Mouse (Mus musculus): Measurements from ENCODE around the gene Ntm. TPM values are rescaled to one million over a fixed set of nuclear protein-coding genes. Genes with fewer than 3 reads are reported as not detected.
A peak's percentile ranks its signal among the peaks of the same experiment; 100 is the strongest.

Ntm gene
- polyA plus RNA-seq, 1 experiment from 2014 or later = 14.1 TPM

- ATAC-seq (ENCODE audit: low FRiP score) (no peak), DNase-seq (ENCODE audit: low spot score, missing footprints) (peak; percentile 95)
- no peaks in the 10 kb centered on the region for H3K36me3 ChIP-seq (ENCODE audit: control insufficient read depth, insufficient read depth, low read length)
Observed at GRCm38 (mm10) chr9:29642997-29643657, 319.8 kb downstream of the Ntm start.

GRCm38 (mm10) chr9:29637335-29637734, 325.6 kb downstream of the Ntm start:
- no peak overlapping the region for H3K4me3 ChIP-seq (ENCODE audit: low read depth, low read length)
- 84% methylated on average over 8 of the region's 8 CpGs for WGBS
- no peak overlapping the region for H3K27ac ChIP-seq (ENCODE audit: low read depth, low read length)
- no peak overlapping the region for H3K9ac ChIP-seq (ENCODE audit: low read length)
- DNase-seq (ENCODE audit: low spot score, missing footprints) (no peak), ATAC-seq (ENCODE audit: low FRiP score) (no peak)
- H3K9me3 ChIP-seq (ENCODE audit: control insufficient read depth, low read length) = no peaks in the 10 kb centered on the region
- no peaks in the 10 kb centered on the region for H3K27me3 ChIP-seq (ENCODE audit: control insufficient read depth, insufficient read depth, low read length)
- no peak overlapping the region for H3K4me2 ChIP-seq
- no peaks in the 10 kb centered on the region for H3K4me1 ChIP-seq (ENCODE audit: control insufficient read depth, insufficient read depth, low read length)
- H3K36me3 ChIP-seq (ENCODE audit: control insufficient read depth, insufficient read depth, low read length) = no peaks in the 10 kb centered on the region

More at GRCm38 (mm10) chr9:29642997-29643657, 319.8 kb downstream of the Ntm start:
- Histone ChIP-seq H3K9me3 (ENCODE audit: control insufficient read depth, low read length) (no peaks in the 10 kb centered on the region), H3K27ac (ENCODE audit: low read depth, low read length) (no peak overlapping the region), H3K9ac (ENCODE audit: low read length) (no peak overlapping the region), H3K27me3 (ENCODE audit: control insufficient read depth, insufficient read depth, low read length) (no peaks in the 10 kb centered on the region), H3K4me1 (ENCODE audit: control insufficient read depth, insufficient read depth, low read length) (no peaks in the 10 kb centered on the region; the same call in 1 of the 2 replicates), H3K4me2 (no peak overlapping the region), H3K4me3 (ENCODE audit: low read depth, low read length) (no peak overlapping the region)
- WGBS = 24% methylated on average over 11 of the region's 11 CpGs

GRCm38 (mm10) chr9:29617181-29617580, 345.8 kb downstream of the Ntm start:
- WGBS = 82% methylated on average over 5 of the region's 5 CpGs
- no peak overlapping the region for H3K4me3 ChIP-seq (ENCODE audit: low read depth, low read length)
- no peak overlapping the region for H3K9ac ChIP-seq (ENCODE audit: low read length)
- no peak overlapping the region for H3K4me2 ChIP-seq
- no peaks in the 10 kb centered on the region for H3K36me3 ChIP-seq (ENCODE audit: control insufficient read depth, insufficient read depth, low read length)
- H3K4me1 ChIP-seq (ENCODE audit: control insufficient read depth, insufficient read depth, low read length) = peaks cover 3% of the 10 kb centered on the region
- no peak overlapping the region for H3K27ac ChIP-seq (ENCODE audit: low read depth, low read length)
- no peaks in the 10 kb centered on the region; the same call in 1 of the 2 replicates for H3K9me3 ChIP-seq (ENCODE audit: control insufficient read depth, low read length)
- ATAC-seq (ENCODE audit: low FRiP score) (no peak), DNase-seq (ENCODE audit: low spot score, missing footprints) (no peak)
- H3K27me3 ChIP-seq (ENCODE audit: control insufficient read depth, insufficient read depth, low read length) = no peaks in the 10 kb centered on the region

GRCm38 (mm10) chr9:29612020-29612612, 350.8 kb downstream of the Ntm start:
- Histone ChIP-seq H3K36me3 (ENCODE audit: control insufficient read depth, insufficient read depth, low read length) (no peaks in the 10 kb centered on the region), H3K4me1 (ENCODE audit: control insufficient read depth, insufficient read depth, low read length) (peaks cover 5% of the 10 kb centered on the region), H3K27ac (ENCODE audit: low read depth, low read length) (no peak overlapping the region), H3K9ac (ENCODE audit: low read length) (no peak overlapping the region), H3K9me3 (ENCODE audit: control insufficient read depth, low read length) (no peaks in the 10 kb centered on the region), H3K4me2 (no peak overlapping the region), H3K4me3 (ENCODE audit: low read depth, low read length) (no peak overlapping the region), H3K27me3 (ENCODE audit: control insufficient read depth, insufficient read depth, low read length) (no peaks in the 10 kb centered on the region)
- 23% methylated on average over 7 of the region's 7 CpGs for WGBS
- DNase-seq (ENCODE audit: low spot score, missing footprints) (peak; percentile 81), ATAC-seq (ENCODE audit: low FRiP score) (no peak)

- H3K27me3 ChIP-seq (ENCODE audit: control insufficient read depth, insufficient read depth, low read length) = no peaks in the 10 kb centered on the region
- no peaks in the 10 kb centered on the region for H3K9me3 ChIP-seq (ENCODE audit: control insufficient read depth, low read length)
- peaks cover 5% of the 10 kb centered on the region for H3K4me1 ChIP-seq (ENCODE audit: control insufficient read depth, insufficient read depth, low read length)
- 82% methylated on average over 2 of the region's 2 CpGs for WGBS
- H3K36me3 ChIP-seq (ENCODE audit: control insufficient read depth, insufficient read depth, low read length) = no peaks in the 10 kb centered on the region
- ATAC-seq (ENCODE audit: low FRiP score) (no peak), DNase-seq (ENCODE audit: low spot score, missing footprints) (no peak)
- no peak overlapping the region for H3K4me3 ChIP-seq (ENCODE audit: low read depth, low read length)
- H3K4me2 ChIP-seq = no peak overlapping the region
- no peak overlapping the region for H3K27ac ChIP-seq (ENCODE audit: low read depth, low read length)
- no peak overlapping the region for H3K9ac ChIP-seq (ENCODE audit: low read length)
Observed at GRCm38 (mm10) chr9:29610867-29611266, 352.1 kb downstream of the Ntm start.

GRCm38 (mm10) chr9:29597665-29598064, 365.3 kb downstream of the Ntm start:
- H3K9ac ChIP-seq (ENCODE audit: low read length) = no peak overlapping the region
- DNase-seq (ENCODE audit: low spot score, missing footprints) = no peak
- no peak overlapping the region for H3K27ac ChIP-seq (ENCODE audit: low read depth, low read length)
- WGBS = 71% methylated on average over 4 of the region's 4 CpGs
- H3K27me3 ChIP-seq (ENCODE audit: control insufficient read depth, insufficient read depth, low read length) = no peaks in the 10 kb centered on the region
- no peaks in the 10 kb centered on the region for H3K4me1 ChIP-seq (ENCODE audit: control insufficient read depth, insufficient read depth, low read length)
- no peaks in the 10 kb centered on the region for H3K36me3 ChIP-seq (ENCODE audit: control insufficient read depth, insufficient read depth, low read length)
- no peaks in the 10 kb centered on the region for H3K9me3 ChIP-seq (ENCODE audit: control insufficient read depth, low read length)
- ATAC-seq (ENCODE audit: low FRiP score) = no peak
- H3K4me2 ChIP-seq = no peak overlapping the region
- no peak overlapping the region for H3K4me3 ChIP-seq (ENCODE audit: low read depth, low read length)

GRCm38 (mm10) chr9:29595321-29595720, 367.6 kb downstream of the Ntm start:
- no peak overlapping the region for H3K27ac ChIP-seq (ENCODE audit: low read depth, low read length)
- H3K27me3 ChIP-seq (ENCODE audit: control insufficient read depth, insufficient read depth, low read length) = no peaks in the 10 kb centered on the region
- WGBS = 90% methylated on average over 9 of the region's 9 CpGs

GRCm38 (mm10) chr9:29594537-29595294, 368.2 kb downstream of the Ntm start:
- ATAC-seq (ENCODE audit: low FRiP score) = no peak
- H3K27ac ChIP-seq (ENCODE audit: low read depth, low read length) = no peak overlapping the region
- 78% methylated on average over 21 of the region's 21 CpGs for WGBS

More at GRCm38 (mm10) chr9:29595321-29595720, 367.6 kb downstream of the Ntm start:
- Histone ChIP-seq H3K4me1 (ENCODE audit: control insufficient read depth, insufficient read depth, low read length) (no peaks in the 10 kb centered on the region), H3K9me3 (ENCODE audit: control insufficient read depth, low read length) (no peaks in the 10 kb centered on the region), H3K4me2 (no peak overlapping the region), H3K36me3 (ENCODE audit: control insufficient read depth, insufficient read depth, low read length) (no peaks in the 10 kb centered on the region), H3K9ac (ENCODE audit: low read length) (no peak overlapping the region), H3K4me3 (ENCODE audit: low read depth, low read length) (no peak overlapping the region)
- no peak for ATAC-seq (ENCODE audit: low FRiP score)
- DNase-seq (ENCODE audit: low spot score, missing footprints) = no peak

GRCm38 (mm10) chr9:29587376-29587775, 375.6 kb downstream of the Ntm start:
- ATAC-seq (ENCODE audit: low FRiP score) = no peak
- Histone ChIP-seq H3K4me2 (no peak overlapping the region), H3K4me3 (ENCODE audit: low read depth, low read length) (no peak overlapping the region), H3K27me3 (ENCODE audit: control insufficient read depth, insufficient read depth, low read length) (no peaks in the 10 kb centered on the region), H3K36me3 (ENCODE audit: control insufficient read depth, insufficient read depth, low read length) (no peaks in the 10 kb centered on the region), H3K4me1 (ENCODE audit: control insufficient read depth, insufficient read depth, low read length) (no peaks in the 10 kb centered on the region), H3K9ac (ENCODE audit: low read length) (no peak overlapping the region), H3K27ac (ENCODE audit: low read depth, low read length) (no peak overlapping the region), H3K9me3 (ENCODE audit: control insufficient read depth, low read length) (no peaks in the 10 kb centered on the region)
- peak; percentile 86 for DNase-seq (ENCODE audit: low spot score, missing footprints)
- 62% methylated on average over 5 of the region's 5 CpGs for WGBS

More at GRCm38 (mm10) chr9:29594537-29595294, 368.2 kb downstream of the Ntm start:
- no peak overlapping the region for H3K4me3 ChIP-seq (ENCODE audit: low read depth, low read length)
- H3K36me3 ChIP-seq (ENCODE audit: control insufficient read depth, insufficient read depth, low read length) = no peaks in the 10 kb centered on the region
- H3K9me3 ChIP-seq (ENCODE audit: control insufficient read depth, low read length) = no peaks in the 10 kb centered on the region
- H3K27me3 ChIP-seq (ENCODE audit: control insufficient read depth, insufficient read depth, low read length) = no peaks in the 10 kb centered on the region
- no peak overlapping the region for H3K4me2 ChIP-seq
- no peaks in the 10 kb centered on the region for H3K4me1 ChIP-seq (ENCODE audit: control insufficient read depth, insufficient read depth, low read length)
- no peak for DNase-seq (ENCODE audit: low spot score, missing footprints)
- no peak overlapping the region for H3K9ac ChIP-seq (ENCODE audit: low read length)
